Mouse (Mus musculus) midbrain, embryonic 16.5 days (tissue): ENCODE measurements around the gene Tdrd9. TPM values are rescaled to one million over a fixed set of nuclear protein-coding genes. Genes with fewer than 3 reads are reported as not detected.
"Not testable (repeated sequence)": the region's sequence is repeated elsewhere in the genome, so short reads cannot be mapped to it uniquely, and the experiment has no call there.

ENCODE experiments used
- ATAC-seq: fragments of 200-750 bp; cut with Nextera tagmentation; 2 replicates; pipeline ENCODE4 v1.8.0; 2017; ENCODE audit warnings: moderate TSS enrichment
- H3K27ac ChIP-seq: fragments of 300-500 bp; sonication (generic); 2 replicates; pipeline ENCODE4 v1.5.1; 2014; ENCODE audit warnings: mild to moderate bottlenecking, low read length, mixed read lengths
- H3K27me3 ChIP-seq: fragments of 300-500 bp; sonication (generic); 2 replicates; pipeline ENCODE4 v1.6.1; 2014; ENCODE audit warnings: low read depth, low read length, mixed read lengths; ENCODE audit not compliant: control insufficient read depth, insufficient read depth
- H3K36me3 ChIP-seq: fragments of 300-500 bp; sonication (generic); 2 replicates; pipeline ENCODE4 v1.6.1; 2014; ENCODE audit warnings: mild to moderate bottlenecking, low read length, moderate library complexity, mixed read lengths; ENCODE audit not compliant: control insufficient read depth, insufficient read depth
- H3K4me1 ChIP-seq: fragments of 300-500 bp; sonication (generic); 2 replicates; pipeline ENCODE4 v1.6.1; 2014; ENCODE audit warnings: mild to moderate bottlenecking, low read length, mixed read lengths; ENCODE audit not compliant: control insufficient read depth, insufficient read depth
- H3K4me2 ChIP-seq: fragments of 300-500 bp; sonication (generic); 2 replicates; pipeline ENCODE4 v1.6.1; 2014; ENCODE audit warnings: mild to moderate bottlenecking, low read length, mixed read lengths
- H3K4me3 ChIP-seq: fragments of 300-500 bp; sonication (generic); 2 replicates; pipeline ENCODE4 v1.5.1; 2014; ENCODE audit warnings: low read depth, mild to moderate bottlenecking, low read length, moderate library complexity, mixed read lengths
- H3K9ac ChIP-seq: fragments of 300-500 bp; sonication (generic); 2 replicates; pipeline ENCODE4 v1.6.1; 2014; ENCODE audit warnings: low read depth, low read length, mixed read lengths
- H3K9me3 ChIP-seq: fragments of 300-500 bp; sonication (generic); replicated peaks from 2 replicates; pipeline ENCODE4 v1.6.1; 2014; ENCODE audit warnings: mild to moderate bottlenecking, low read length, mixed read lengths; ENCODE audit not compliant: control insufficient read depth, poor library complexity, severe bottlenecking
- WGBS: fragments of 180-500 bp; shearing (Covaris S2); extraction: QIAGEN DNeasy Blood & Tissue Kit; methylation state at CpG from one replicate; pipeline ENCODE4 v1.1.7; 2014; 5-methylcytosine and 5-hydroxymethylcytosine counted together
- polyA plus RNA-seq: library from polyadenylated mRNA; unstranded; fragments of >200 nt; fragmentation: Nextera tagmentation; extraction: Ambion mirVana; gene quantifications from 2 replicates; pipeline ENCODE4 v1.2.1, GENCODE M21; 2015

Tdrd9 gene
- polyA plus RNA-seq, 1 experiment from 2014 or later = 0.29 TPM

GRCm38 (mm10) chr12:111936706-111937550 lies 34.4 kb upstream of the Tdrd9 start:
- Histone ChIP-seq H3K27ac (no peak overlapping the region), H3K4me1 (peaks cover 4% of the 10 kb centered on the region; the same call in 1 of the 2 replicates), H3K27me3 (no peaks in the 10 kb centered on the region), H3K9me3 (no peaks in the 10 kb centered on the region), H3K4me2 (no peak overlapping the region), H3K36me3 (no peaks in the 10 kb centered on the region), H3K9ac (no peak overlapping the region), H3K4me3 (no peak overlapping the region)
- 45% methylated on average over 24 of the region's 24 CpGs for WGBS
- no peak for ATAC-seq

DNA sequence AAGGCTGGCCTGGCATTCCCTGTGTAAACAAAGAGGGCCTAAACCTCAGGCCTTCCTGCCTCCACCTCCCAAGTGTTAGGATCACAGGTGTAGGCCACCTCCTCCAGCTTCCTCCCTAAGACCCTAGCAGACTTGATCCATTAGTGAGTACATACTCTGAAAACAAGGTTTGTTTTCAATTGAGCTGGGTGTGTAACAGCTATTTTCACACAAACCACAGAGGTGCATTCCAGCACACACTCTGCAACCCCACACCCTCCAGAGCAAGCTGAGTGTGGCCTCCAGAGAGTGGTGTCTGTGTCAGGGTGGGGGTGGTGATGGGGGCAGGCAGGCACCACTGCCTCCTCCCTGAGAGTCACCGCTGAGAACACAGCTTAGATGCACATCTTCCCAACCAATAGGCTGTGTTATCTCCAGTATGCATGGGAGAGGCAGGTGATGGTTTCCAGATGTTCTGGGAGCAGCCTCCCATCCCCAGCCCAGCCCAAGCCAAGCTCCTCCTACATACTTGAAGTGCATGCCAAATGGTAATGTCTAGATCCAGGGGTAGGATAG lies 32.7 kb upstream of the Tdrd9 start:
- 88% methylated on average over 1 of the region's 1 CpGs for WGBS
- ATAC-seq = no peak
- no peak overlapping the region for H3K27ac ChIP-seq
- H3K9me3 ChIP-seq = no peaks in the 10 kb centered on the region
- no peaks in the 10 kb centered on the region for H3K36me3 ChIP-seq
- H3K27me3 ChIP-seq = no peaks in the 10 kb centered on the region
- no peak overlapping the region for H3K4me3 ChIP-seq
- no peak overlapping the region for H3K9ac ChIP-seq
- no peak overlapping the region for H3K4me2 ChIP-seq
- peaks cover 4% of the 10 kb centered on the region; the same call in 1 of the 2 replicates for H3K4me1 ChIP-seq

DNA sequence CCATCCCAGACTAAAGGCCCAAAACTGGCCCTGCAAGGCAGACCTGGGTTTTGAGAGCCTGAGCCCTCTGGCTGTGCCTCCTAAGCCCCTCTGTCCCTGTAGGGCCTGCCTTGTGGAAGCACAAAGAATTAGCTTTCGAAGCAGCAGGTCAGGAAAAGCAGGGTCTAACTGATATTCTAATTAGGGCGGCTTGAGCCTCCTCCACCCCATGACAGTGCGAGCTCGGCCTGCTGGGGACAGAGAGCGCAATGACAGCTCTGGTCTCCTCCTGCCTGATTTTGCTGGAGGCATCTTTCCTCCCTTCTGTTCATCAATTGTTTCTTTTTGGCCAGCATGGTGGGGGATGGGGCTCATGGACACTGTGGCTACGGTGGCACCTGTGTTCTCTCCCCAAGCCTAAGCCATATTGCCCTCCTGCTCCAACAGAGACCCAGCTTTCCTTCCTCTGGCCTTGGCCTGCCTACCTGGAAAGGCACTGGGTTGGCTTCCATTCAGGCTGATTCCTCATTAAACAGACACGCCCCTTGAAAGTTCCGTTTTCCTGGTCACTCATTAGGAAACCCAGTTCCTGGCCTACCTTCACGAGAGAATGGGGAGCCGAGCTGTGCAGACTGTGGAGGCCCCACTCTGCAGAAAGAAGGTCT lies 27.8 kb upstream of the Tdrd9 start:
- 56% methylated on average over 10 of the region's 10 CpGs for WGBS

DNA sequence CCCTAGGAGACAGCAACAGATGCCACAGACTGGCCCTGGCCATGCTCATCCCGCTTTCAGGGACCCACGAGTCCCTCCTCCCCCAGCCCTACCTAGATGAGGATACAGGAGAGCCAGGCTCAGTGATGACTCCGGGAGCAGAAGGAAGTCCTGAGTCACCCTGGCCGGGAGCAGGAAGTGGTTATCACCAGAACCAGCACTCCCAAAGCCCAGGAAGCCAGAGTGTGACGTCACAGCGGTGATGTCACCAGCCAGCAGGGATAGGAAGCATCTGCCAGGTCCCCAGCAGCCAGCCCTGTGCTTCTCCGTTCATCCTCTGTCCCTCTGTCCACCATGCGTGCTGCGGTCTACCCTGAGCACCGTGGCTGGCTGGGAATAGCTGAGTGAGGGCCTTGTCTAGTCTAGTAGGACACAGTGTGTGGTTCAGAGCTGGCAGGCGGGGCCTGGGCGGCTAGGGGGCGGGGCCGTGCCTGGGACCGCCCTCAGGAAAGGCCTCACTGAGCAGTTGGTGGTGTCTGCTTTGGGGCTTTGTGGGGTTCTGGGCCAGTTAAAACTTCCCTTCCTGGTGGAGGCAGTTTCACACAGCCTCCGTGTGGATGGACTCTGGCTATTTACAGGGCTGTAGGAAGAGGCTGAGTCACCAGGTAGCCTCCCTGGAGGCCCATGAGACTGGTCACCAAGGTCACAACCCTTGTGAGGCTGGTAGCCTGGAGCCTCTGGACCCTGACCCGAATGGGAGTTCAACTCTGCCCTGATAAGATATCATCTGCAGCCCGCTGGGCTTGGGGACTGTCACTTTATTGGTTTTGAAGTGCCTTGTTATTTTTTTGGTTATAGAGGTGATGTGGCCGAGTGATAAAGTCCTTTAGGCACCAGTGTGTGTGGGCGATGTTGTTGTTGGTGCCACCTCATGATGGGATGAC lies 27.0 kb upstream of the Tdrd9 start:
- not testable (repeated sequence) for H3K36me3 ChIP-seq, H3K9ac ChIP-seq, H3K9me3 ChIP-seq, H3K27me3 ChIP-seq, H3K27ac ChIP-seq, H3K4me2 ChIP-seq, H3K4me3 ChIP-seq, H3K4me1 ChIP-seq
- 69% methylated on average over 11 of the region's 20 CpGs for WGBS
- 0 out of 2 replicates have a peak, but pooled peaks have one; percentile 25 for ATAC-seq

More for the DNA sequence above, 27.8 kb upstream of the Tdrd9 start:
- no peaks in the 10 kb centered on the region for H3K36me3 ChIP-seq
- H3K27ac ChIP-seq = no peak overlapping the region
- no peak overlapping the region for H3K9ac ChIP-seq
- ATAC-seq = no peak
- no peaks in the 10 kb centered on the region for H3K27me3 ChIP-seq
- no peak overlapping the region for H3K4me2 ChIP-seq
- H3K9me3 ChIP-seq = no peaks in the 10 kb centered on the region
- no peaks in the 10 kb centered on the region for H3K4me1 ChIP-seq
- no peak overlapping the region for H3K4me3 ChIP-seq

DNA sequence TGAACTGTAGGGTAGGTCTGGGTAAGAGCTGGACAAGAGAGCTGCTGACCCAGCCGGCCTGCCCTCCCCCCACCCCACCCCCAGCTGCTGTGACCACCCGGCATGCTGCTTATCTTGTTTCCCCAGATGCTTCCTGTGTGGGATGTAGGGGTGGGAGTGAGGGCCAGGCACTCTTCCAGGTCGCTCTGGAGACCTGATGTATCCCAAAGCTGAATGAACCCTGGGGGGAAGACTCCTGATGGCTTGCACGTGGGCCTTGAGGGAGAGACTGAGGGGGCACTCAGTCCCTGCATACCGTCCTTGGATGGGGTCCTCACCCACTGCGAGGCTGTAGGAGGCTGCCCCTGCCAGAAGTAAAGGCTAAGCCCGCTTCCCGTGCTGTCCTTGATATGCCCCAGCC lies 26.2 kb upstream of the Tdrd9 start:
- H3K4me1 ChIP-seq = no peaks in the 10 kb centered on the region
- H3K36me3 ChIP-seq = no peaks in the 10 kb centered on the region
- 78% methylated on average over 8 of the region's 8 CpGs for WGBS
- H3K4me3 ChIP-seq = no peak overlapping the region
- H3K27me3 ChIP-seq = no peaks in the 10 kb centered on the region
- ATAC-seq = no peak
- H3K9me3 ChIP-seq = no peaks in the 10 kb centered on the region
- H3K4me2 ChIP-seq = no peak overlapping the region
- H3K27ac ChIP-seq = no peak overlapping the region
- H3K9ac ChIP-seq = no peak overlapping the region

- ATAC-seq = 0 out of 2 replicates have a peak, but pooled peaks have one; percentile 28
Measured at GRCm38 (mm10) chr12:111945765-111946655, 25.3 kb upstream of the Tdrd9 start.

GRCm38 (mm10) chr12:111946716-111947115 lies 24.6 kb upstream of the Tdrd9 start:
- no peaks in the 10 kb centered on the region for H3K4me1 ChIP-seq
- no peak for ATAC-seq
- WGBS = 58% methylated on average over 2 of the region's 2 CpGs
- no peaks in the 10 kb centered on the region for H3K9me3 ChIP-seq
- H3K9ac ChIP-seq = no peak overlapping the region
- H3K36me3 ChIP-seq = no peaks in the 10 kb centered on the region
- H3K27me3 ChIP-seq = no peaks in the 10 kb centered on the region
- no peak overlapping the region for H3K27ac ChIP-seq
- no peak overlapping the region for H3K4me2 ChIP-seq
- H3K4me3 ChIP-seq = no peak overlapping the region

More at GRCm38 (mm10) chr12:111945765-111946655, 25.3 kb upstream of the Tdrd9 start:
- not testable (repeated sequence) for H3K27me3 ChIP-seq, H3K36me3 ChIP-seq, H3K27ac ChIP-seq, H3K9ac ChIP-seq, H3K4me3 ChIP-seq, H3K4me1 ChIP-seq, H3K4me2 ChIP-seq, H3K9me3 ChIP-seq
- WGBS = 59% methylated on average over 7 of the region's 15 CpGs

DNA sequence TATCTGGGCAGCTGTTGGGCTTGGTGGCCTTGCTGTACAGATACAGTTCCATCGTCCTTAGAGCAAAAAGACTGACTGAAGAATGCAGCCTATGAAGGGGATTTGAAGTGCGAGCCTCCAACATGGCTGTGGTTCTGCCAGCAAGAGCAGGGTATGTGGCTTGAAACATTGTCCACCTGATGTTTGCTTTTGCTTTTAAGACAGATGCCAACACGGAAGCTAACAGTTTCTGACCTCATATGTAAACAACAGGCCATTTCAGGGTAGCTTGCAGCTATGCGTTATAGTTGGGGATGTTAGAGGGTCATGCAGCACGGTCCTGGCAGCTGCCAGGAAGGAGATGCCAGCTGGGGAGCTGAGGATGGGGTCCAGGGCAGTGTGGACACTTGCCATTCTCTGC lies 20.9 kb upstream of the Tdrd9 start:
- H3K36me3 ChIP-seq = no peaks in the 10 kb centered on the region
- H3K27ac ChIP-seq = no peak overlapping the region
- no peak for ATAC-seq
- WGBS = 73% methylated on average over 5 of the region's 5 CpGs
- no peak overlapping the region for H3K4me2 ChIP-seq
- H3K9ac ChIP-seq = no peak overlapping the region
- H3K4me3 ChIP-seq = no peak overlapping the region
- H3K9me3 ChIP-seq = no peaks in the 10 kb centered on the region
- no peaks in the 10 kb centered on the region for H3K4me1 ChIP-seq
- H3K27me3 ChIP-seq = no peaks in the 10 kb centered on the region
